In genomic region chr1:66847506-66847905, GRCm38 (mm10) we compare ENCODE assay signal across 11 mouse cellular contexts. TPM values are rescaled to one million over a fixed set of nuclear protein-coding genes. Genes with fewer than 3 reads are reported as not detected.
DNase-seq lines count a peak whose midpoint lies in the region; ATAC-seq and TF ChIP-seq lines count a peak whose summit lies in the region.
"Had no signal": no experiment of that assay in that cellular context is flagged by ENCODE, and none has a peak within 500 bp of the region (broad histone marks: within the 10 kb centered on the region; RNA-seq: fewer than 3 reads in every experiment).

No protein-coding gene starts in this region.

- no peak overlapping the region for H3K9ac ChIP-seq in liver, embryonic 11.5 days (ENCODE audit: low read depth, low read length)
- H3K9ac ChIP-seq: hindbrain, embryonic 15.5 days had no signal

- H3K27ac ChIP-seq in liver, embryonic 11.5 days (ENCODE audit: low read depth, low read length) = no peak overlapping the region
- H3K27ac ChIP-seq: hindbrain, embryonic 15.5 days had no signal

- peak; percentile 52; the same call in 1 of the 2 replicates for TF ChIP-seq CTCF in brain, embryonic 14.5 days (IDR thresholded peaks at IDR 0.05; ENCODE audit: borderline replicate concordance, extremely low read depth, insufficient read depth, insufficient read length)

- TF ChIP-seq POLR2A in brain, embryonic 14.5 days (IDR thresholded peaks at IDR 0.05; ENCODE audit: borderline replicate concordance, extremely low read depth, insufficient read depth, insufficient read length, poor library complexity, severe bottlenecking) = no peak

- no peak for ATAC-seq in liver, embryonic 11.5 days (replicated peaks; ENCODE audit: low FRiP score)
- ATAC-seq: midbrain, embryonic 16.5 days had no signal

- peak; percentile 5 to 28 for DNase-seq in cerebellum, postnatal 14 days
- DNase-seq in cerebellum, adult 18-20 months = no peak
- DNase-seq in liver = peak; percentile 35
- DNase-seq in liver, embryonic 11.5 days (ENCODE audit: low spot score) = no peak
- DNase-seq in brain, embryonic 14.5 days (ENCODE audit: low read depth) = no peak
- peak; percentile 37 to 76 for DNase-seq in spleen, postnatal 4 days (ENCODE audit: low spot score in 2 of 2)
- no peak for DNase-seq in gastrocnemius, adult 18-20 months (ENCODE audit: low spot score)
- no peak for DNase-seq in layer of hippocampus, postnatal 10 days (ENCODE audit: low spot score in 2 of 2)
- DNase-seq: adrenal gland, adult 8-10 months had no signal

- H3K4me1 ChIP-seq in liver, embryonic 11.5 days (replicated peaks; ENCODE audit: control insufficient read depth, insufficient read depth, low read length) = no peaks in the 10 kb centered on the region
- H3K4me1 ChIP-seq: hindbrain, embryonic 15.5 days had no signal

- peaks cover 26% of the 10 kb centered on the region for H3K36me3 ChIP-seq in liver, embryonic 11.5 days (ENCODE audit: control insufficient read depth, insufficient read depth, low read length)

- no peak overlapping the region for H3K4me3 ChIP-seq in liver, embryonic 11.5 days (ENCODE audit: low read depth, low read length)
- H3K4me3 ChIP-seq: hindbrain, embryonic 15.5 days had no signal

- no peaks in the 10 kb centered on the region; the same call in 1 of the 2 replicates for H3K9me3 ChIP-seq in liver, embryonic 11.5 days (ENCODE audit: control insufficient read depth, low read length)
- H3K9me3 ChIP-seq: hindbrain, embryonic 15.5 days had no signal

- WGBS in liver, embryonic 11.5 days = 91% methylated on average over 4 of the region's 4 CpGs

- no peak overlapping the region for H3K4me2 ChIP-seq in liver, embryonic 11.5 days
- H3K4me2 ChIP-seq: hindbrain, embryonic 15.5 days had no signal

- H3K27me3 ChIP-seq in liver, embryonic 11.5 days (replicated peaks; ENCODE audit: control insufficient read depth, insufficient read depth, low read length) = no peaks in the 10 kb centered on the region
- H3K27me3 ChIP-seq: hindbrain, embryonic 15.5 days had no signal

RNA-seq across cellular contexts. Expression of gene Acadl, which starts 15.6 kb away (rescaled TPM):
- 105 and 107 TPM in 2 replicates for polyA plus RNA-seq in liver, embryonic 11.5 days (2014; fragmentation: Nextera tagmentation; extraction: Ambion mirVana)
- 9.6 and 18.0 TPM in 2 replicates for polyA plus RNA-seq in brain, embryonic 14.5 days (2012; rRNA removed)
- 100 to 1,000 TPM; 261 to 305 TPM for total RNA-seq in gastrocnemius, adult 18-20 months (2021)
- 10 to 100 TPM; 38.1 to 42.5 TPM for total RNA-seq in layer of hippocampus, postnatal 10 days (2021)

RNA-seq across cellular contexts. Expression of gene Kansl1l, which starts 30.1 kb away (rescaled TPM):
- 4.7 and 5.4 TPM in 2 replicates for polyA plus RNA-seq in liver, embryonic 11.5 days (2014; fragmentation: Nextera tagmentation; extraction: Ambion mirVana)
- polyA plus RNA-seq in brain, embryonic 14.5 days (2012; rRNA removed) = 14.0 TPM in 2 replicates
- 10 to 100 TPM; 20.5 to 21.0 TPM for total RNA-seq in gastrocnemius, adult 18-20 months (2021)
- 10 to 100 TPM; 13.8 to 14.0 TPM for total RNA-seq in layer of hippocampus, postnatal 10 days (2021)

Comparison
In these comparisons a context has a peak if more than half of its experiments do, and no peak if none do; other contexts are left out.
1. DNase-seq: peak in cerebellum, postnatal 14 days (2 of 2), liver (single experiment) and spleen, postnatal 4 days (2 of 2); none in cerebellum, adult 18-20 months (0 of 2), liver, embryonic 11.5 days (single experiment), brain, embryonic 14.5 days (single experiment), gastrocnemius, adult 18-20 months (single experiment) and layer of hippocampus, postnatal 10 days (0 of 2).
2. RNA of gene Acadl, which starts 15.6 kb away (total RNA-seq): 261 to 305 TPM in gastrocnemius, adult 18-20 months; 38.1 to 42.5 TPM in layer of hippocampus, postnatal 10 days; every median in the first group is over 4 times any median in the second.